Mouse (Mus musculus) c-Kit-positive CD71-positive TER-119-negative erythroid progenitor cells, embryonic 14.5 days (primary cell): Measurements from ENCODE around the gene Hs6st3.

ENCODE experiments used
- DNase-seq: peaks from one replicate; pipeline ENCODE4 v3.0.0-alpha.2; 2013; ENCODE audit warnings: low read depth

Gene Hs6st3

GRCm38 (mm10) chr14:119908032-119908675 is 770.0 kb downstream of the Hs6st3 start:
- DNase-seq = no peak

- no peak for DNase-seq
These were observed 776.4 kb downstream of the Hs6st3 start for GRCm38 (mm10) chr14:119914508-119914907.

- no peak for DNase-seq
These were observed 780.3 kb downstream of the Hs6st3 start for GRCm38 (mm10) chr14:119918281-119919034.

- no peak for DNase-seq
These were observed 781.0 kb downstream of the Hs6st3 start for GRCm38 (mm10) chr14:119919177-119919576.
